Mouse (Mus musculus): ENCODE data around the gene Spry1. TPM values are rescaled to one million over a fixed set of nuclear protein-coding genes. Genes with fewer than 3 reads are reported as not detected.

The Spry1 gene
- polyA plus RNA-seq, 1 experiment from 2014 or later = 7.1 TPM

GRCm38 (mm10) chr3:37643903-37644302, 4.2 kb downstream of the Spry1 start:
- Histone ChIP-seq H3K27ac (no peak overlapping the region), H3K27me3 (peaks cover 14% of the 10 kb centered on the region), H3K36me3 (peaks cover 13% of the 10 kb centered on the region), H3K9ac (no peak overlapping the region), H3K4me1 (peaks cover 25% of the 10 kb centered on the region), H3K4me2 (replicated peaks) (peak overlapping the region; percentile 90; the same call in 1 of the 2 replicates), H3K9me3 (replicated peaks) (no peaks in the 10 kb centered on the region), H3K4me3 (no peak overlapping the region)
- 70% methylated on average over 8 of the region's 8 CpGs for WGBS
- ATAC-seq (ENCODE audit: low FRiP score) = no peak

- Histone ChIP-seq H3K9me3 (replicated peaks) (no peaks in the 10 kb centered on the region), H3K27ac (no peak overlapping the region), H3K4me3 (no peak overlapping the region), H3K36me3 (peaks cover 13% of the 10 kb centered on the region), H3K4me2 (replicated peaks) (no peak overlapping the region), H3K9ac (no peak overlapping the region), H3K4me1 (peaks cover 22% of the 10 kb centered on the region), H3K27me3 (peaks cover 18% of the 10 kb centered on the region)
- no peak for ATAC-seq (ENCODE audit: low FRiP score)
- WGBS = 82% methylated on average over 6 of the region's 6 CpGs
Observed at GRCm38 (mm10) chr3:37645061-37645460, 5.3 kb downstream of the Spry1 start.

- 91% methylated on average over 9 of the region's 9 CpGs for WGBS
Observed at GRCm38 (mm10) chr3:37646221-37646620, 6.5 kb downstream of the Spry1 start.

GRCm38 (mm10) chr3:37647225-37647624, 7.5 kb downstream of the Spry1 start:
- ATAC-seq (ENCODE audit: low FRiP score) = no peak
- no peak overlapping the region for H3K4me3 ChIP-seq
- H3K9me3 ChIP-seq (replicated peaks) = no peaks in the 10 kb centered on the region
- peaks cover 13% of the 10 kb centered on the region for H3K36me3 ChIP-seq
- no peak overlapping the region for H3K9ac ChIP-seq
- peaks cover 16% of the 10 kb centered on the region for H3K27me3 ChIP-seq
- no peak overlapping the region for H3K4me2 ChIP-seq (replicated peaks)
- peaks cover 8% of the 10 kb centered on the region for H3K4me1 ChIP-seq
- H3K27ac ChIP-seq = no peak overlapping the region
- WGBS = 80% methylated on average over 10 of the region's 10 CpGs

More at GRCm38 (mm10) chr3:37646221-37646620, 6.5 kb downstream of the Spry1 start:
- Histone ChIP-seq H3K36me3 (peaks cover 13% of the 10 kb centered on the region), H3K4me1 (peaks cover 18% of the 10 kb centered on the region), H3K9ac (no peak overlapping the region), H3K27ac (no peak overlapping the region), H3K4me2 (replicated peaks) (no peak overlapping the region), H3K9me3 (replicated peaks) (no peaks in the 10 kb centered on the region), H3K4me3 (no peak overlapping the region), H3K27me3 (peaks cover 18% of the 10 kb centered on the region)
- no peak for ATAC-seq (ENCODE audit: low FRiP score)

GRCm38 (mm10) chr3:37648244-37648643, 8.5 kb downstream of the Spry1 start:
- H3K9me3 ChIP-seq (replicated peaks) = no peaks in the 10 kb centered on the region
- no peak overlapping the region for H3K9ac ChIP-seq
- WGBS = 81% methylated on average over 13 of the region's 13 CpGs
- no peak overlapping the region for H3K4me2 ChIP-seq (replicated peaks)
- no peak overlapping the region for H3K27ac ChIP-seq
- peaks cover under 1% of the 10 kb centered on the region; the same call in 1 of the 2 replicates for H3K4me1 ChIP-seq
- peaks cover 8% of the 10 kb centered on the region; the same call in 1 of the 2 replicates for H3K36me3 ChIP-seq
- no peak for ATAC-seq (ENCODE audit: low FRiP score)
- H3K4me3 ChIP-seq = no peak overlapping the region
- H3K27me3 ChIP-seq = peaks cover 19% of the 10 kb centered on the region

- 78% methylated on average over 6 of the region's 6 CpGs for WGBS
- H3K4me1 ChIP-seq = peaks cover 4% of the 10 kb centered on the region
- no peaks in the 10 kb centered on the region for H3K36me3 ChIP-seq
- H3K4me3 ChIP-seq = no peak overlapping the region
- no peak overlapping the region for H3K9ac ChIP-seq
- H3K4me2 ChIP-seq (replicated peaks) = no peak overlapping the region
- no peak overlapping the region for H3K27ac ChIP-seq
- H3K9me3 ChIP-seq (replicated peaks) = no peaks in the 10 kb centered on the region
- ATAC-seq (ENCODE audit: low FRiP score) = no peak
- H3K27me3 ChIP-seq = peaks cover 25% of the 10 kb centered on the region
Observed at GRCm38 (mm10) chr3:37649281-37649680, 9.5 kb downstream of the Spry1 start.

- peaks cover 19% of the 10 kb centered on the region for H3K4me1 ChIP-seq
- no peak overlapping the region for H3K4me2 ChIP-seq (replicated peaks)
- no peaks in the 10 kb centered on the region for H3K36me3 ChIP-seq
- H3K9ac ChIP-seq = no peak overlapping the region
- H3K27me3 ChIP-seq = peaks cover 43% of the 10 kb centered on the region
- H3K27ac ChIP-seq = no peak overlapping the region
- 83% methylated on average over 9 of the region's 9 CpGs for WGBS
- no peak overlapping the region for H3K4me3 ChIP-seq
- ATAC-seq (ENCODE audit: low FRiP score) = no peak
- H3K9me3 ChIP-seq (replicated peaks) = no peaks in the 10 kb centered on the region
Observed at GRCm38 (mm10) chr3:37652537-37652936, 12.8 kb downstream of the Spry1 start.

- H3K36me3 ChIP-seq = no peaks in the 10 kb centered on the region
- H3K4me2 ChIP-seq (replicated peaks) = peak overlapping the region; percentile 45
- no peaks in the 10 kb centered on the region for H3K9me3 ChIP-seq (replicated peaks)
- peak overlapping the region; percentile 19; the same call in 1 of the 2 replicates for H3K4me3 ChIP-seq
- no peak overlapping the region for H3K27ac ChIP-seq
- peaks cover 51% of the 10 kb centered on the region for H3K27me3 ChIP-seq
- WGBS = 15% methylated on average over 16 of the region's 16 CpGs
- peaks cover 19% of the 10 kb centered on the region for H3K4me1 ChIP-seq
- 0 out of 2 replicates have a peak, but pooled peaks have one; percentile 28 for ATAC-seq (ENCODE audit: low FRiP score)
- 0 out of 2 replicates have a peak overlapping the region, but pooled peaks have one; percentile 13 for H3K9ac ChIP-seq
Observed at GRCm38 (mm10) chr3:37653935-37654729, 14.4 kb downstream of the Spry1 start.

GRCm38 (mm10) chr3:37654787-37655186, 15.0 kb downstream of the Spry1 start:
- no peak for ATAC-seq (ENCODE audit: low FRiP score)
- H3K36me3 ChIP-seq = no peaks in the 10 kb centered on the region
- no peak overlapping the region for H3K9ac ChIP-seq
- peaks cover 19% of the 10 kb centered on the region for H3K4me1 ChIP-seq
- 0 out of 2 replicates have a peak overlapping the region, but pooled peaks have one; percentile 19 for H3K4me3 ChIP-seq
- no peak overlapping the region for H3K27ac ChIP-seq
- H3K27me3 ChIP-seq = peaks cover 53% of the 10 kb centered on the region
- peak overlapping the region; percentile 45 for H3K4me2 ChIP-seq (replicated peaks)
- no peaks in the 10 kb centered on the region for H3K9me3 ChIP-seq (replicated peaks)
- WGBS = 59% methylated on average over 6 of the region's 6 CpGs

- Histone ChIP-seq H3K4me1 (peaks cover 19% of the 10 kb centered on the region), H3K9me3 (replicated peaks) (no peaks in the 10 kb centered on the region), H3K36me3 (no peaks in the 10 kb centered on the region), H3K9ac (no peak overlapping the region), H3K27ac (no peak overlapping the region), H3K4me2 (replicated peaks) (peak overlapping the region; percentile 47), H3K27me3 (peaks cover 54% of the 10 kb centered on the region), H3K4me3 (peak overlapping the region; percentile 22)
- no peak for ATAC-seq (ENCODE audit: low FRiP score)
- 25% methylated on average over 20 of the region's 20 CpGs for WGBS
Observed at GRCm38 (mm10) chr3:37655933-37656633, 16.3 kb downstream of the Spry1 start.

GRCm38 (mm10) chr3:37657009-37657408, 17.3 kb downstream of the Spry1 start:
- peaks cover 19% of the 10 kb centered on the region for H3K4me1 ChIP-seq
- WGBS = 2% methylated on average over 8 of the region's 8 CpGs
- no peak for ATAC-seq (ENCODE audit: low FRiP score)
- H3K36me3 ChIP-seq = no peaks in the 10 kb centered on the region
- no peak overlapping the region for H3K27ac ChIP-seq
- peaks cover 60% of the 10 kb centered on the region for H3K27me3 ChIP-seq
- no peak overlapping the region for H3K4me3 ChIP-seq
- peak overlapping the region; percentile 36 for H3K4me2 ChIP-seq (replicated peaks)
- no peaks in the 10 kb centered on the region for H3K9me3 ChIP-seq (replicated peaks)
- H3K9ac ChIP-seq = no peak overlapping the region

- Histone ChIP-seq H3K4me1 (peaks cover 19% of the 10 kb centered on the region), H3K4me3 (no peak overlapping the region), H3K9me3 (replicated peaks) (no peaks in the 10 kb centered on the region), H3K36me3 (no peaks in the 10 kb centered on the region), H3K27ac (no peak overlapping the region), H3K9ac (no peak overlapping the region), H3K27me3 (peaks cover 52% of the 10 kb centered on the region), H3K4me2 (replicated peaks) (no peak overlapping the region)
- ATAC-seq (ENCODE audit: low FRiP score) = no peak
- 67% methylated on average over 5 of the region's 5 CpGs for WGBS
Observed at GRCm38 (mm10) chr3:37658155-37658554, 18.4 kb downstream of the Spry1 start.

Data from hindbrain, embryonic 12.5 days (tissue).